Mouse (Mus musculus) cortical plate, adult 2 months (tissue): ENCODE measurements around the gene Eif2ak3.

Experiments
- CTCF ChIP-seq: fragments of 200-500 bp; IDR thresholded peaks from 2 replicates; pipeline ENCODE4 v1.5.1; 2011; ENCODE audit warnings: mild to moderate bottlenecking, control low read depth, low read length; ENCODE audit not compliant: insufficient read depth; ENCODE audit errors: extremely low read depth
- POLR2A ChIP-seq: fragments of 200-500 bp; IDR thresholded peaks from 2 replicates; pipeline ENCODE4 v1.6.1; 2011; ENCODE audit warnings: mild to moderate bottlenecking, low read length, control low read depth; ENCODE audit not compliant: insufficient read depth; ENCODE audit errors: extremely low read depth

GRCm38 (mm10) chr6:70805820-70806513 is 38.3 kb upstream of the Eif2ak3 start:
- peak; percentile 73 for TF ChIP-seq CTCF
- TF ChIP-seq POLR2A, result no peak
